Mouse (Mus musculus) heart, embryonic 11.5 days (tissue): ENCODE data around the gene Scgb2b15. TPM values are rescaled to one million over a fixed set of nuclear protein-coding genes. Genes with fewer than 3 reads are reported as not detected.
"Not testable (repeated sequence)": the region's sequence is repeated elsewhere in the genome, so short reads cannot be mapped to it uniquely, and the experiment has no call there.

Source experiments
- ATAC-seq: fragments of 200-750 bp; cut with Nextera tagmentation; replicated peaks from 2 replicates; pipeline ENCODE4 v1.8.0; 2017; ENCODE audit warnings: moderate library complexity; ENCODE audit not compliant: insufficient number of reproducible peaks, low FRiP score, low TSS enrichment
- H3K27ac ChIP-seq: fragments of 300-500 bp; sonication (generic); 2 replicates; pipeline ENCODE4 v1.5.1; 2014; ENCODE audit warnings: mild to moderate bottlenecking, low read depth, low read length
- H3K27me3 ChIP-seq: fragments of 300-500 bp; sonication (generic); 2 replicates; pipeline ENCODE4 v1.6.1; 2014; ENCODE audit warnings: mild to moderate bottlenecking, low read length, mixed read lengths; ENCODE audit not compliant: control insufficient read depth, insufficient read depth
- H3K36me3 ChIP-seq: fragments of 300-500 bp; sonication (generic); 2 replicates; pipeline ENCODE4 v1.6.1; 2014; ENCODE audit warnings: mild to moderate bottlenecking, low read length, moderate library complexity, mixed read lengths; ENCODE audit not compliant: control insufficient read depth, insufficient read depth
- H3K4me1 ChIP-seq: fragments of 300-500 bp; sonication (generic); 2 replicates; pipeline ENCODE4 v1.6.1; 2014; ENCODE audit warnings: low read length; ENCODE audit not compliant: control insufficient read depth, insufficient read depth
- H3K4me2 ChIP-seq: fragments of 300-500 bp; sonication (generic); 2 replicates; pipeline ENCODE4 v1.6.1; 2014; ENCODE audit warnings: mild to moderate bottlenecking, moderate library complexity
- H3K4me3 ChIP-seq: fragments of 300-500 bp; sonication (generic); 2 replicates; pipeline ENCODE4 v1.5.1; 2014; ENCODE audit warnings: low read depth, low read length
- H3K9ac ChIP-seq: fragments of 300-500 bp; sonication (generic); 2 replicates; pipeline ENCODE4 v1.6.1; 2014; ENCODE audit warnings: mild to moderate bottlenecking, low read depth, low read length, moderate library complexity
- H3K9me3 ChIP-seq: fragments of 300-500 bp; sonication (generic); replicated peaks from 2 replicates; pipeline ENCODE4 v1.6.1; 2016; ENCODE audit warnings: low read length; ENCODE audit not compliant: control insufficient read depth
- polyA plus RNA-seq: library from polyadenylated mRNA; unstranded; fragments of >200 nt; fragmentation: Nextera tagmentation; extraction: Ambion mirVana; gene quantifications from 2 replicates; pipeline ENCODE4 v1.2.1, GENCODE M21; 2014

Scgb2b15 gene
- polyA plus RNA-seq: not detected in 2 replicates

- H3K27me3 ChIP-seq, H3K27ac ChIP-seq, ATAC-seq, H3K9me3 ChIP-seq, H3K9ac ChIP-seq, H3K36me3 ChIP-seq, H3K4me1 ChIP-seq, H3K4me2 ChIP-seq, H3K4me3 ChIP-seq: not testable (repeated sequence)
These were observed at the start of gene Scgb2b15 for GRCm38 (mm10) chr7:32829562-32829961. Scgb2b15 (minus strand) TSS chr7:32829662.

GRCm38 (mm10) chr7:32836254-32836653 is 6.8 kb upstream of the Scgb2b15 start, which contains the start of gene Scgb1b15:
Scgb1b15 (plus strand) TSS chr7:32836554.
- H3K27me3 ChIP-seq, H3K9me3 ChIP-seq, H3K4me2 ChIP-seq, H3K4me1 ChIP-seq, H3K4me3 ChIP-seq, H3K36me3 ChIP-seq, ATAC-seq, H3K9ac ChIP-seq, H3K27ac ChIP-seq: not testable (repeated sequence)

Other genes with a start within 250 kb of the Scgb2b15 start
- gene Scgb1b15, start 6.9 kb upstream of the Scgb2b15 start, polyA plus RNA-seq: not detected in 2 replicates
- gene Scgb2b17, start 226.9 kb upstream of the Scgb2b15 start, polyA plus RNA-seq: not detected in 2 replicates
- gene Scgb1b17, start 233.8 kb upstream of the Scgb2b15 start, polyA plus RNA-seq: not detected in 2 replicates